Mouse (Mus musculus): ENCODE data around the gene Txn1. TPM values are rescaled to one million over a fixed set of nuclear protein-coding genes. Genes with fewer than 3 reads are reported as not detected.

Txn1 gene
- polyA plus RNA-seq, 1 experiment from 2014 or later: 414 TPM

DNA sequence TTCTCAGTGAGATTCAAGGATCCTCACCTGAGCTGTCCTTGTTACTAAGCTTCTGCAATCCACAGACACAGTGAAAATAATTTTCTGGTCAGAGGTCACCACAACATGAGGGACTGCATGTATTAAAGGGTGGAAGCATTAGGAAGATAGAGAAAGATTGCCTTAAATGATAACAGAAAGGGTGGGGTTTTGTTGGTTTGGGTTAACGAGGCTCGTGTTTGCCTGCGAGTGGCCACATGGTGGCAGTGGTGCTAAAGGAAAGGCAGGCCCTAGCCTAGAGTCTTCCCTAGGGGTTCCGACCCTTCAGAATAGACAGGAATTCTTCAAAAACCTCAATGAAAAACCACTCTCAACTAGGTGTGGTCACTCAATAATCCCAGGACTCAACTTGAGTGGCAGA lies 55.0 kb downstream of the Txn1 start:
- H3K27ac ChIP-seq (ENCODE audit: low read depth, low read length): no peak overlapping the region
- H3K4me3 ChIP-seq (ENCODE audit: low read depth, low read length): no peak overlapping the region
- no peak overlapping the region for H3K4me2 ChIP-seq (ENCODE audit: low read depth, low read length, severe bottlenecking)
- no peaks in the 10 kb centered on the region; the same call in 1 of the 2 replicates for H3K4me1 ChIP-seq (replicated peaks; ENCODE audit: control insufficient read depth, insufficient read depth, low read length)
- ATAC-seq (replicated peaks; ENCODE audit: low FRiP score) (0 out of 2 replicates have a peak, but pooled peaks have one; percentile 61), DNase-seq (ENCODE audit: low spot score) (peak; percentile 68)
- no peaks in the 10 kb centered on the region for H3K36me3 ChIP-seq (ENCODE audit: control insufficient read depth, insufficient read depth, low read length)
- 11% methylated on average over 4 of the region's 4 CpGs for WGBS
- no peaks in the 10 kb centered on the region for H3K27me3 ChIP-seq (ENCODE audit: control insufficient read depth, insufficient read depth, low read length)
- no peaks in the 10 kb centered on the region for H3K9me3 ChIP-seq (ENCODE audit: control insufficient read depth, low read length)
- H3K9ac ChIP-seq (ENCODE audit: low read length): no peak overlapping the region

DNA sequence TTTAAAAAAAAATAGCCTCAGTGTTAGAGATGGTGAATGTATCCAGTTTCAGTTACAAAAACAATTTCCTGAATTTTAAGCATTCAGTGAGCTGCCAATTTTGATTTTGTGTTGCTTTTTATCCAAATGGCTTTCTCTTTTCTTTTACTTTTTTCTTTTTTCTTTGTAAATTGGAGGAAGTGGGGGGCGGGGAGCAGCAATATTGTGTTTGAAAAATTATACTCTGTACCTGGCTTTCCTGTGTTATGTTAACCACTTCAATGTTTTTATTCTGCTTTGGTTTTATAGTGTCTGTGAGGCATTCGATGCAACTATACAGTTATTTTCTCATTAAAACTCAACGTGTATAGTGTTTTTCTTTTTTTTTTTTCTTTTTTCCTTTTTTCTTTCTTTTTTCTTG lies 59.6 kb downstream of the Txn1 start:
- Histone ChIP-seq H3K36me3 (ENCODE audit: control insufficient read depth, insufficient read depth, low read length) (no peaks in the 10 kb centered on the region), H3K4me1 (replicated peaks; ENCODE audit: control insufficient read depth, insufficient read depth, low read length) (0 out of 2 replicates have a peak, but pooled peaks cover 4% of the 10 kb centered on the region), H3K9ac (ENCODE audit: low read length) (no peak overlapping the region), H3K4me3 (ENCODE audit: low read depth, low read length) (no peak overlapping the region), H3K4me2 (ENCODE audit: low read depth, low read length, severe bottlenecking) (no peak overlapping the region), H3K27ac (ENCODE audit: low read depth, low read length) (no peak overlapping the region), H3K9me3 (ENCODE audit: control insufficient read depth, low read length) (no peaks in the 10 kb centered on the region), H3K27me3 (ENCODE audit: control insufficient read depth, insufficient read depth, low read length) (no peaks in the 10 kb centered on the region)
- ATAC-seq (replicated peaks; ENCODE audit: low FRiP score) (no peak), DNase-seq (ENCODE audit: low spot score) (no peak)
- 67% methylated on average over 3 of the region's 3 CpGs for WGBS

DNA sequence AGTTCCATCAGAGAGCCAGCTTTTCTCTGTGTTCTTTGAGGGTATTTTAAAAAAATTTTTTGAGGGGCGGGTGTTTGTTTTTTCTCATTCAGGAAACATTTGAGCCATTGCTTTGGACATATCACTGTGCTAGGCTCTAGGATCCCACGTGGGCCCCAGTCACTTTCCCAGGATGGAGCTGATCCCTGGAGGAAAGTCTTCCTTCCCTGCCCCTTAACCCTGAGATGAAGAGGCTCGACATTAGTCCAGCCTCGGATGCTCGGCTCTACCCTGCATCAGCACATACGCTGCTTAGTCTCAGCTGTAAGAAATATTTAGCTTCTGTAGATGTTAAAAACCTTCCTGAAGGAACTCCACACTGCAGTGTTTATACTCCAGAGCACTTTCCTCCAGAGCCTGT lies 60.3 kb downstream of the Txn1 start:
- H3K36me3 ChIP-seq (ENCODE audit: control insufficient read depth, insufficient read depth, low read length): no peaks in the 10 kb centered on the region
- peaks cover 9% of the 10 kb centered on the region; the same call in 1 of the 2 replicates for H3K4me1 ChIP-seq (replicated peaks; ENCODE audit: control insufficient read depth, insufficient read depth, low read length)
- 71% methylated on average over 6 of the region's 6 CpGs for WGBS
- H3K27ac ChIP-seq (ENCODE audit: low read depth, low read length): no peak overlapping the region
- H3K27me3 ChIP-seq (ENCODE audit: control insufficient read depth, insufficient read depth, low read length): no peaks in the 10 kb centered on the region
- DNase-seq (ENCODE audit: low spot score) (peak; percentile 17), ATAC-seq (replicated peaks; ENCODE audit: low FRiP score) (no peak)
- no peak overlapping the region for H3K4me2 ChIP-seq (ENCODE audit: low read depth, low read length, severe bottlenecking)
- no peak overlapping the region for H3K9ac ChIP-seq (ENCODE audit: low read length)
- H3K4me3 ChIP-seq (ENCODE audit: low read depth, low read length): no peak overlapping the region
- H3K9me3 ChIP-seq (ENCODE audit: control insufficient read depth, low read length): no peaks in the 10 kb centered on the region

DNA sequence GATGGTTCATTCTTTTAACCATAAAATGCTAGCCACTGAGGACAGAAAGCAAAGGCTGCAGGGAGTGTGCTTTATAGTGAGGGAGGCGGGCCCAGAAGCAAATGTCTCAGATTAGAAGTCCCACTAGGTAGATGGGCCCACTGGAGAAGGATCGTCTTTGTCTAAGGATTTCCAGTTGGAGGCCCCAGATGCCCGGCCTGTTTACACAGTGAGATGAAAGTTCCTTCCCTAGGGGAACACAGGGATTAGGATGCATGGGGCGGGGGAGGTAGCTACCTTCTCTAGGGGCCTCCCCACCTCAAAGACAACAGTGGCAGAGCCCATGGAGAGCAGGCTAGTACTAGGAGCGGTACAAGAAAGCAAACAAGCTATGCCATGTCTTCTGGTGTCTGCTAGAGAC lies 61.1 kb downstream of the Txn1 start:
- Histone ChIP-seq H3K36me3 (ENCODE audit: control insufficient read depth, insufficient read depth, low read length) (no peaks in the 10 kb centered on the region), H3K9ac (ENCODE audit: low read length) (no peak overlapping the region), H3K27ac (ENCODE audit: low read depth, low read length) (no peak overlapping the region), H3K4me2 (ENCODE audit: low read depth, low read length, severe bottlenecking) (no peak overlapping the region), H3K27me3 (ENCODE audit: control insufficient read depth, insufficient read depth, low read length) (no peaks in the 10 kb centered on the region), H3K4me1 (replicated peaks; ENCODE audit: control insufficient read depth, insufficient read depth, low read length) (peaks cover 9% of the 10 kb centered on the region; the same call in 1 of the 2 replicates), H3K4me3 (ENCODE audit: low read depth, low read length) (no peak overlapping the region), H3K9me3 (ENCODE audit: control insufficient read depth, low read length) (no peaks in the 10 kb centered on the region)
- DNase-seq (ENCODE audit: low spot score): peak; percentile 43
- no peak for ATAC-seq (replicated peaks; ENCODE audit: low FRiP score)
- 19% methylated on average over 5 of the region's 5 CpGs for WGBS

Other genes with a start within 250 kb of the Txn1 start
- 15.5 and 16.9 TPM in 2 replicates for gene Akap2, start 238.8 kb downstream of the Txn1 start, polyA plus RNA-seq (2014; fragmentation: Nextera tagmentation; extraction: Ambion mirVana)
- not detected in 2 replicates for gene D630039A03Rik, start 40.1 kb downstream of the Txn1 start, polyA plus RNA-seq (2014; fragmentation: Nextera tagmentation; extraction: Ambion mirVana)
- gene Txndc8, start 52.7 kb upstream of the Txn1 start, polyA plus RNA-seq (2014; fragmentation: Nextera tagmentation; extraction: Ambion mirVana): not detected in 2 replicates

All from forebrain, embryonic 11.5 days (tissue).